Mouse (Mus musculus) C2C12 (cell line): Measurements from ENCODE around the gene Cftr. TPM values are rescaled to one million over a fixed set of nuclear protein-coding genes. Genes with fewer than 3 reads are reported as not detected.
A peak's percentile ranks its signal among the peaks of the same experiment; 100 is the strongest.

Source experiments
- H3K27me3 ChIP-seq: one replicate; pipeline ENCODE4 v1.6.1; 2011; ENCODE audit not compliant: control insufficient read depth, insufficient read depth, insufficient read length
- H3K36me3 ChIP-seq: one replicate; pipeline ENCODE4 v1.6.1; 2011; ENCODE audit not compliant: control insufficient read depth, insufficient read depth
- H3K4me3 ChIP-seq: one replicate; pipeline ENCODE4 v1.5.1; 2011; ENCODE audit warnings: mild to moderate bottlenecking, control low read depth; ENCODE audit not compliant: poor library complexity, insufficient read depth, severe bottlenecking
- H3K79me2 ChIP-seq: one replicate; pipeline ENCODE4 v1.6.1; 2011; ENCODE audit not compliant: control insufficient read depth, insufficient read depth
- H3K79me3 ChIP-seq: one replicate; pipeline ENCODE4 v1.6.1; 2011; ENCODE audit warnings: low read depth, control low read depth
- H3ac ChIP-seq: one replicate; pipeline ENCODE3; 2011; ENCODE audit warnings: low read depth; ENCODE audit not compliant: control insufficient read depth, insufficient read length
- CEBPB ChIP-seq: IDR thresholded peaks from one replicate; pipeline ENCODE4 v1.6.1; 2011; ENCODE audit warnings: low read depth, mild to moderate bottlenecking, control low read depth, moderate library complexity
- CTCF ChIP-seq: IDR thresholded peaks from one replicate; pipeline ENCODE4 v1.5.1; 2011; ENCODE audit not compliant: control insufficient read depth, insufficient read depth, insufficient read length
- FOSL1 ChIP-seq: IDR thresholded peaks from one replicate; pipeline ENCODE4 v1.8.0; 2011; ENCODE audit warnings: mild to moderate bottlenecking, low read length; ENCODE audit not compliant: poor library complexity, insufficient read depth, severe bottlenecking
- MAX ChIP-seq: IDR thresholded peaks from one replicate; pipeline ENCODE4 v1.6.1; 2011; ENCODE audit warnings: mild to moderate bottlenecking, control low read depth
- MYOD1 ChIP-seq: IDR thresholded peaks from one replicate; pipeline ENCODE4 v1.6.1; 2011; ENCODE audit warnings: low read depth; ENCODE audit not compliant: control insufficient read depth, insufficient read length
- MYOG ChIP-seq: IDR thresholded peaks from one replicate; pipeline ENCODE4 v1.6.1; 2011; ENCODE audit not compliant: control insufficient read depth, insufficient read length; ENCODE audit errors: extremely low read depth
- USF1 ChIP-seq: IDR thresholded peaks from one replicate; pipeline ENCODE4 v1.6.1; 2011; ENCODE audit warnings: low read depth, mild to moderate bottlenecking, control low read depth, moderate library complexity
- polyA plus RNA-seq: library from polyadenylated mRNA; unstranded; fragments of >200 nt; fragmentation: generic; extraction: Trizol; gene quantifications from one replicate; pipeline ENCODE4 v1.2.1, GENCODE M21; 2012; ENCODE audit warnings: missing spikeins

Gene Cftr
- polyA plus RNA-seq, 1 experiment, result not detected

GRCm38 (mm10) chr6:18225157-18225556 lies 54.7 kb downstream of the Cftr start:
- H3K79me2 ChIP-seq, result no peaks in the 10 kb centered on the region
- H3K4me3 ChIP-seq, result no peak overlapping the region
- H3ac ChIP-seq, result no peak overlapping the region
- TF ChIP-seq MYOD1 (no peak), CEBPB (no peak), MAX (no peak), FOSL1 (no peak), CTCF (no peak), MYOG (no peak), USF1 (no peak)
- H3K27me3 ChIP-seq, result no peaks in the 10 kb centered on the region
- no peaks in the 10 kb centered on the region for H3K79me3 ChIP-seq
- no peaks in the 10 kb centered on the region for H3K36me3 ChIP-seq

DNA sequence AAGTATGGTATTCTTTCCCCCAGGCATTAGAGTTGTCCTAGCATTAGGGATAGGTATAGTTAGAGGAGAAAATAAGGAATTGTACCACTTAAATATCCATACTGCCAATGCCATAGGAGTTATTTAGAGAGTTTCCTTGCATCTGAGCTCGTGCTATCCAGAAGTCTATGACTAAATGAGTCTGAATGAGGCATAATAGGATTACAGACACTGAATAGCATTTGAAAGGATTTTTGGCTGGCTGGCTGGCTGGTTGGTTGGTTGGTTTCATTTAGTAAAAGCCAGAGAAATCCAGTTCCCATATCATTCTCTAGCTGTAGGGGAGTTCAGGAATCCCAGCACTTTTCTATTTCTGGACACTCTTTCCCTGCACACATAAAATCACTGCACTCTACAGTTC lies 76.0 kb downstream of the Cftr start:
- no peak overlapping the region for H3K4me3 ChIP-seq
- H3K79me3 ChIP-seq, result no peaks in the 10 kb centered on the region
- H3ac ChIP-seq, result no peak overlapping the region
- H3K27me3 ChIP-seq, result no peaks in the 10 kb centered on the region
- no peak for TF ChIP-seq MYOG
- no peak for TF ChIP-seq CTCF
- no peak for TF ChIP-seq CEBPB
- TF ChIP-seq USF1, result no peak
- TF ChIP-seq MAX, result no peak
- no peak for TF ChIP-seq FOSL1
- H3K79me2 ChIP-seq, result no peaks in the 10 kb centered on the region
- H3K36me3 ChIP-seq, result no peaks in the 10 kb centered on the region

DNA sequence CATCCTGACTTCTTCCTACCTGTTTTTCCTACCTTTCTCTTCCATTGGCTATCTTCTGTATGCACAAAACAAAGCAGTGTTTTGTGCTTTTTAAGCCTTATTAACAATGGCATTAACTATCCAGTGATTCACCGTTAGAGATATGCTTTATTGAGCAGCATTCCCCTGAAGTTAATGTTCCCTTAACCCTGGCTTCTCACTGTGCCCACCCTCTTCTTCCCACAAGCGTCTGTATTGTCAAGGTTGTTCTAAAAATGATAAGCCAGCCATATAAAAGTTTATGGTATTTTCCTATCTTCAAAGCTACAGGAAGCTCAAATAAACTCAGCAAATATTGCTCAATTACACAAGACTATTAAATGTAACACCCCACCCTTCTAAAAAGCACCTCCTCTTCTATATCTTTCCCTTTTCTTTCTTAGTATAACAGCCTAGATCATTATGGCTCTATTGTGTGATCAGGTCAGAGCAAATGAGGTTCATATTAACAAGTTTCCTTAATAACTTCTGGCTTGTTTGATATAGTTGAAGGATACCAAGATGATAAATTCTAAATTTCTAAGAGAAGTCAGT lies 77.5 kb downstream of the Cftr start:
- no peaks in the 10 kb centered on the region for H3K27me3 ChIP-seq
- no peaks in the 10 kb centered on the region for H3K36me3 ChIP-seq
- no peak for TF ChIP-seq CEBPB
- no peak for TF ChIP-seq MYOG
- no peak for TF ChIP-seq USF1
- no peak for TF ChIP-seq MYOD1
- TF ChIP-seq MAX, result no peak
- TF ChIP-seq CTCF, result no peak
- H3K79me2 ChIP-seq, result no peaks in the 10 kb centered on the region
- H3K79me3 ChIP-seq, result no peaks in the 10 kb centered on the region
- H3ac ChIP-seq, result no peak overlapping the region
- no peak overlapping the region for H3K4me3 ChIP-seq

DNA sequence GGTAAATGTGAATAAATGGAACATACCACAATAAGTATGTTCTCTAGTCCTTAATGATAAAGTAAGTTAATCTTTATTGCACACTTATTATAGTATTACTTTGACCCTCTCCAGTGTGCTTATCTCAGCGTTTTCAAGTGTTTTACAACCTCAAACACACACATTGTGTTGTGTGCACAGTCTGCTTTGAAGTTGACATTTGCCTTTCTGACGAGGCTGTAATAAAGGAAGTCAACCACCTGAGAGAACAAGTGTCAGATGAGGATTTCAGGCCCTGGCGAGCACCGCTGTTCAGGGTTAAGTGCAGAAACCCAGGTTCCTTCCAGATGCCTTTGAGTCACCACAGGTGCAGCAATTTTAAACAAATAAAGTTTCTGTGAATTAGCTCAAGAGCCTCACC lies 78.0 kb downstream of the Cftr start:
- Histone ChIP-seq H3K36me3 (no peaks in the 10 kb centered on the region), H3K79me3 (no peaks in the 10 kb centered on the region), H3K27me3 (no peaks in the 10 kb centered on the region), H3ac (no peak overlapping the region), H3K79me2 (no peaks in the 10 kb centered on the region), H3K4me3 (no peak overlapping the region)
- TF ChIP-seq CTCF (no peak), MYOD1 (no peak), USF1 (no peak), MYOG (no peak), MAX (no peak), FOSL1 (no peak), CEBPB (no peak)

- H3K27me3 ChIP-seq, result no peaks in the 10 kb centered on the region
- no peaks in the 10 kb centered on the region for H3K36me3 ChIP-seq
- TF ChIP-seq MYOD1 (no peak), MYOG (no peak), MAX (no peak), CEBPB (no peak), CTCF (no peak), FOSL1 (no peak), USF1 (no peak)
- no peaks in the 10 kb centered on the region for H3K79me3 ChIP-seq
- H3K79me2 ChIP-seq, result no peaks in the 10 kb centered on the region
- no peak overlapping the region for H3K4me3 ChIP-seq
- no peak overlapping the region for H3ac ChIP-seq
Measured at GRCm38 (mm10) chr6:18254586-18254985, 84.1 kb downstream of the Cftr start.

DNA sequence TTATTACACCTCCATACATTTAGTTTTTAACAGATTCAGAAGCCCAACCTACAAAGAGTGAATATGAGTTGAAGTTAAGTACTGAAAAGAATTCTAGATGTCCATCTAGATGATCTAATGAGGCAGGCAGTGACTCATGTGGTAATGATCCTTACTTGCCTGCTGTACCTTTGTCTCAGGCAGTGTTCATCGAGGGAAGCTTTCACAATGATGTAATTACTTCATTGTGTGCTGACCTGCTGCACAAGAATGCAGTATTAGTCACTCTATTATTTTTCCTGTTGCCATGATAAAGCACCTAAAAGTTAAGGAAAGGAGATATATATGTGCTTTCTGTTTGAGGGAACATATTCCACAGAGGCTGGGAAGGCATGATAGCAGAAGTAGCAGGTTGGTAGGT lies 100.5 kb downstream of the Cftr start:
- Histone ChIP-seq H3K79me2 (no peaks in the 10 kb centered on the region), H3K4me3 (no peak overlapping the region), H3K27me3 (no peaks in the 10 kb centered on the region), H3ac (no peak overlapping the region), H3K79me3 (no peaks in the 10 kb centered on the region), H3K36me3 (no peaks in the 10 kb centered on the region)
- no peak for TF ChIP-seq CTCF
- TF ChIP-seq MYOG, result no peak
- peak; percentile 60 for TF ChIP-seq FOSL1
- TF ChIP-seq USF1, result no peak
- no peak for TF ChIP-seq MYOD1
- peak; percentile 61 for TF ChIP-seq CEBPB
- TF ChIP-seq MAX, result no peak
